Mouse (Mus musculus) layer of hippocampus, adult 8-10 months (tissue): ENCODE data around the gene Ifnar1. TPM values are rescaled to one million over a fixed set of nuclear protein-coding genes. Genes with fewer than 3 reads are reported as not detected.
"Not testable (repeated sequence)": the region's sequence is repeated elsewhere in the genome, so short reads cannot be mapped to it uniquely, and the experiment has no call there.

ENCODE experiments used
- DNase-seq, 2 experiments: peaks; one replicate each; pipeline ENCODE4 v3.0.0; 2022; ENCODE audit warnings: low spot score in 2 of 2
- total RNA-seq, 4 experiments: library from RNA; stranded (reverse); gene quantifications; 2 replicates each; pipeline ENCODE4 v1.2.4; 2022

The Ifnar1 gene
- total RNA-seq, 4 experiments from 2014 or later: 44.9 to 54.0 (median 48.4) TPM

- DNase-seq: no peak
These were observed 19.7 kb downstream of the Ifnar1 start for GRCm38 (mm10) chr16:91504701-91505100.

GRCm38 (mm10) chr16:91505116-91505601 lies 20.1 kb downstream of the Ifnar1 start:
- DNase-seq: peak; percentile 37 to 55

- DNase-seq: no peak
These were observed 21.4 kb downstream of the Ifnar1 start for GRCm38 (mm10) chr16:91506396-91506795.

GRCm38 (mm10) chr16:91512161-91512787 lies 27.2 kb downstream of the Ifnar1 start:
- DNase-seq: peak; percentile 56 to 90

DNA sequence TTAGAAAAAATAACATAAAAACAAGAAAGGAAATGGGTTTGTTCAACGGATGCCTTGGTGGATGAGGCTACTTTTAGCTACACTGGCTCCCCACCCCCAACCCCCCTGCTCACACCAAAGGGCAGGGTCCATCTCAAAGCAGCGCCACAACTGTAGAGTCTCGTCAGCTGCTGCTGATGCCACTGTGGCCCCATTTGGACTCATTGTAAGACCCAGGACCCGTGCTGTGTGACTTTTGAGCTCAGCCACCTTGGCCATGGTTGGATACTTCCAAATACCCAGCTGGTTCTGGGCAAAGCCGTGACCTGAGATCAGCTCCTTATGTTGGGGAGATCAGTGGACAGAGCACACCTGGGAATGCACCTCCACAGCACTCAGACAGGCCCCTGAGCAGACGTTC lies 28.1 kb downstream of the Ifnar1 start:
- no peak for DNase-seq

DNA sequence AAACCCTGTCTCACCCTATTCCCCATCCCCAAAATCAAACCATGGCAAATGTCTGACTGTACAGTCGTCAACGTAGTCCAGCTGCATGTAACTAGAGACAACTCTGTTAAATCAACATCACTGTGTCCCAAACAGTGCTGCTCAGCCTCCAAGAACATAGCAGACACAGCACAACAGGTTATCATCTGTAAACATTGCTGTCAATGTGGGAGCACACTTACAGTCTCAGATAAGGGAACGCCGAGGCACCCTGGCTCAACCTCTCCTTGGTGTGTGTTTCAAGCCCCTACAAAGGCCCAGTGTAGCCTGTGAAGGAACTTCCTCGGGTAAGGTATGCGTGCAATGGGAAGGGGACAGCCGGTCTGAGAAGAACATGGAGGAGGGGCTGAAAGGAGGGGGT lies 32.0 kb downstream of the Ifnar1 start:
- no peak for DNase-seq

DNA sequence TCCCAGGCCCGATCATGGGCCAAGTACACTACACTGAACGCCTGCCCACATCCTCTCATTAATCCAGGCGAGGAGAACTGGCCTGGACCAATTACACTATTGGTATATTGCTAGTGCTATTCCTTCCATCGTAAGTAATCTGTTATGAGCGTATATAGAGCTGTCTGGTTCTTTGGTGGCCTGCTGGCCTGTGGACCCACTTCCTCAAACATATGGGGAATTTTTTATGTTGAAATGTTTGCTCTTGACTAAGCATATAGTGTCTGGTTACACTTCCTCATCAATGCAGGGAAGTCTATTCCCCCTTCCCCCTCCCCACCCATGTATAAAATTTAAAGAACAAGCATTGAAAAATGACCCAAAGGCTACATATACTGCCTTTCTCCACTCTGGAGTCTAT lies 37.0 kb downstream of the Ifnar1 start:
- DNase-seq: no peak

- no peak for DNase-seq
These were observed 37.7 kb downstream of the Ifnar1 start for GRCm38 (mm10) chr16:91522479-91523309.

- no peak for DNase-seq
These were observed 39.2 kb downstream of the Ifnar1 start for GRCm38 (mm10) chr16:91524206-91524605.

DNA sequence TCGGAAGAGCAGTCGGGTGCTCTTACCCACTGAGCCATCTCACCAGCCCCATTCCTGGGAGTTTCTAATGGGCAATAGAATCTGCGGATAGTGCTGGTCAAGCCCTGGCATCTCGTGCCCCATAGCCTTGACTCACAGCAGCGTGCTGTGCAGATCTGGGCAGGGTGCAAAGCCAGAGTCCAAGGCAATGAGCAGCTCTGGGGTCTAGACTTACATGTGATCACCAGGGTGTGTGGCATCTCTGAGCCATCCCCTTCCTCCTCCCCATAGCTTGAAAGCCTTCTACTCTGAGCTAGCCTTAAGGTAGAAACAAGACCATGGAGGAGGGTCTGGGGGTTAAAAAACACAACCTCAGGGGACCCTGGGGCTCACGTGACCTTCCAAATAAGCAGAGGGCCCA lies 41.2 kb downstream of the Ifnar1 start:
- no peak for DNase-seq

DNA sequence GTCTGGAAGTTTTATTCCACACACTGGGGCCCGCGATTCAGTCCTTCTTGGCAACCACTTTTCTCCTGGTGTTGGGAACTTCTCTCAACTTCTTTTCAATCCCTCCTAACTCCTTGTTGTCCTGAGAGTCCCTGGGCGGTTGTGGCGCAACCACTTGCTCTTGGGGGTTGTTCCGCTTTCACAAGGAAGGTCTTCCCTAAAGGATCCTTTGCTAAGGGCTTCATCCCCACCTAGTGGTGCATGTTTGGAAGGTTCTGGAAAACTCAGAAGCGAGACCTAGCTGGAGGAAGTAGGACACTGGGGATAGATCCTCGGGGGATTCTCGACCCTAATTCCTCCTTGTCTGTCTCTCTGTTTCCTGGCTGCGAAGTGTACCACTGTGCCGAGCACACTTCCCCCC lies 42.0 kb downstream of the Ifnar1 start:
- no peak for DNase-seq

DNA sequence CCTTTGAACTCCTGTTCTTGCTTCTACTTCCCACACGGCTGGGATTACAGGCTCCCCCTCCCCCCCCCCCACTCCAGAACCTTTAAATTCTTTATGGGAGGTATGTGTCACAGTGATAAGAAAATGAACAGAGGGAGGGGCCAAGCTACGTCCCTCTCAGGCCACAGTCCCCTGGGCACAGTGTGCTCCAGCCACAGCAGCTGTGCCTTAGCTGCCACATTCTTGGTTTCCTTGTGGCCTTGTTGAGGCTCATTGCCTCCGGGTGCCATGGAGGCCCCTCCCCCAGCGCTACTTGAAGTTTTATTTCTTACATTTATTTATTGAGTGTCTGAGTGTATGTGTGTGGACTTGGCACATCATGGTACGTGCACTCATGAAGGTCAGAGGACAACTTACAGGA lies 42.5 kb downstream of the Ifnar1 start:
- no peak for DNase-seq

- DNase-seq: no peak
These were observed 43.5 kb downstream of the Ifnar1 start for GRCm38 (mm10) chr16:91528578-91528977.

- DNase-seq: not testable (repeated sequence)
These were observed 45.8 kb downstream of the Ifnar1 start for GRCm38 (mm10) chr16:91530830-91531229.

GRCm38 (mm10) chr16:91531856-91532255 lies 46.8 kb downstream of the Ifnar1 start:
- no peak for DNase-seq

DNA sequence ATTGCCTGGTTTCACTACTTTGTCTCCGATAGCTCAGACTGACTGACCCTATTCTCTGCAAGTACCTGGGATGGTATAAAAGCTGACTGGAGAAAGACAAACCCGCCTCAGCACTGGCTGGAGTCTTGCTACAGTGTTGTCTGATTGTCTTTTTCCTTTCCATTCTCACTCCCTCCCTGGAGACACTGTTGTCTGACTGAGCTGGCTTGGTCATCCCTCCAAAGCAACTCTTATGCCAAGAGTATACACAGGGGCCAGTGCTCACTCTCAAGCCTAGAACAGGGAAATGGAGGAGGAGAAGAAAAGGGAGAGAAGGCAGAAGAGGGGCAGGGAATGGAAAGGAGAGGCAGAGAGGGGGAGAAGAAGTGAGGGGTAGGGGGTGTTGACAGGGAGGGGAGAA lies 47.4 kb downstream of the Ifnar1 start:
- DNase-seq: no peak

DNA sequence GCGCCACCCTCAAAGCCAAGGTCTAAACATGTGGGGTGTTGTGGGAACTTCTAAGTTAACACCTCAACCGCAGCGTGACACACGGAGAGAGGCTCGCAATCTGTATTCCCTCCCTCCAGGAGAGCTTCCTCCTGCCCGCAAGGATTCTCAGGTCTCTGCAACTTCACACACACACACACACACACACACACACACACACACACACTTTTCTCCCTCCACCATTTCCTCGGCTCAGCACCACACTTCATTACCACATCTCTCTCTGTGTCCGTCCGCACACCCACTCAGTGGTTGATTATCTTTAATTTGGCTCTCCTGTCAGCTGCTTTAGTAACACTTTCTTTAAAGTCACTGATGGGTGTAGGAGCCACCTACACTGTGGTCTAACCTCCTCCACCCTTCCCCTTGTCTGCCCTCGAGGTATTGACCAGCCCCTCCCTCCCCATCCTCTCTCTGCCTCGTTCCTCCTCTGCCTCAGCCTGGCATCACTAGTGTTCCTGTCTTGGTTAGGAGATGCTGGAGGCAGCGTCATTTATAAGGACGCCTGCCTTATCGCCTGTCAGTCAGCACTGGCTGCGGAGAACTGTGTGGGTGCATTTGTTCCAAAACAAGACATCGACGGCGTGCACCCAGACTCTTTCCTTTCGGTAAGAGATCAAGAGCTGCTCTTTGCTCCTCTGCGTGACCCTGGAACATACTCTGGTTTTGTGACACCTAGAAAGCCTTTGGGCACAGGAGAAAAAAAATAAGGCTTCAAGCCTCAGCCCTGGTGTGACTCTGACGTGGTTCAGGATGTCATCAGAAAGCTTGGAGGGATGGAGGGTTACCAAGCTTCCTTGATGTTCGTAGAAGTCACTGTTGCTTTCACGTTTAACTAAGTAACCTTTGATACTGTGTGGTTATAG lies 48.3 kb downstream of the Ifnar1 start:
- DNase-seq: no peak

DNA sequence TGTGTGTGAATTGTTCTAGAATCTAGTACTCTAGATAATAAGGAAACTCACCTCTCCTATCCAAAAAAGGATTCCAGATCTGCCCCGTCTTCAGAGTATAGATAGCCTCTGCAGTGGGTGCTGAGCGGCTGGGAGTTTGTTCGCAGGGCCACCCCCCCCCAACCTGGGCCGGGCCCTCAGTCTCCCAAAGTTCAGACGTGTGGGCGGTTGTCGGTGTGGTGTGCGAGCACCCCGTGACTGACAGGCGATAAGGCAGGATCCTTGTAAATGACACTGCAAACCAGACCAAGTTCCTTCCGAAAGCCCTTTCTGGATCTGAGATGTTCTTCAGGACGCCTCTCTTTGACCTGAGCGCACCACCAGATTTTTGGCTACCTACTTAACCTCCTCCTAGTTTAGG lies 49.4 kb downstream of the Ifnar1 start:
- DNase-seq: no peak

DNA sequence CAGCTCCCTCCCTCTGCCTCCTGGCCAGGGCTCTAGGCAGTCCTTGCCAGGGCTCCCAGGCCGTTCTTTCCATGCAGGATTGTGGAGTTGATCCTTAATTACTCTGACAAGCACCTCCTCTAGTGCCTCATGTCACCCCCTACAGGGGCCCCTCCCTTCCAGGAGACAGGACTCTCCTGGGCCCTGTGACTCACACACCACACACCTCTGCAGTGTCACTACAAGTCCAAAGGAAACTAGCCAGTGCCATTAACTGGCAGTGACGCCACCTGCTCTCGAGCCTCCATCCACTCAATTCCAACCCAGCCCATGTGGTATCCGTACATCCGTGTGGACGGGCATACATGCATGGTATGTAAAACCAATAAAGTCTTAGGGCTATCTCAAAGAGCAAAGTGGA lies 49.9 kb downstream of the Ifnar1 start:
- DNase-seq: no peak

DNA sequence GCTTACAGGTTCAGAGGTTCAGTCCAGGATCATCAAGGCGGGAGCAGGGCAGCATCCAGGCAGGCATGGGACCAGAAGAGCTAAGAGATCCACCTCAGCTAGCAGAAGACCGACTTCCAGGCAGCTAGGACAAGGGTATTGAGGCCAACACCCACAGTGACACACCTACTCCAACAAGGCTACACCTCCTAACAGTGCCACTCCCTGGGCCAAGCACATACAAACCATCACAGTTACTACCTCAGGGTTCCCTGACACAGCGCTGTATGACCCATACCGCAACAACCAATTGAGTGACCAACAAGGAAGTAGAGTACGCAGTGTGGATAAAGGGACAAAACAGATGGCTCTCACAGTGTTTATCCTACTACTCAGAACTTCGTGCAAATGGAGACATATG lies 51.3 kb downstream of the Ifnar1 start:
- no peak for DNase-seq

DNA sequence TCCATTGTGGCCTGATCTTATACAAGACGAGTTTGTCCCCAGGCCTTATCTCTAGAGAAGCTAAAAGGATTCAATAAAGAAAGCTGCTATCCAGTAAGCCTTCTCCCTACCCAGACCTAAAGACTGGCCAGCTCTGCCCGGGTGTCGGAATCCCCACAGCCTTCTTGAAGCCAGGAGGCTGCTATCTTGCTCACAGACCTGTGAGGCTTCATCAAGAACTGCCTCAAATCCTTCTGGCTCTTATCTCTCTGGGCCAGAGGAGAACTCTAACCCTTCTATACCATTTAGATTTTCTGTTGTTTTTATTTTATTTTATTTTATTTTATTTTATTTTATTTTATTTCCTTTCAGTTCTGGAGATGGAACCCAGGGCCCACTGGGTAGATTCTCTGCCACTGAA lies 52.0 kb downstream of the Ifnar1 start:
- no peak for DNase-seq

- DNase-seq: no peak
These were observed 53.0 kb downstream of the Ifnar1 start for GRCm38 (mm10) chr16:91538051-91538450.
